9 mouse cellular contexts compared by ENCODE assay signal in genomic region chr12:105966887-105967637, GRCm38 (mm10). TPM values are rescaled to one million over a fixed set of nuclear protein-coding genes. Genes with fewer than 3 reads are reported as not detected.
DNase-seq lines count a peak whose midpoint lies in the region; ATAC-seq lines count a peak whose summit lies in the region.
"Had no signal": no experiment of that assay in that cellular context is flagged by ENCODE, and none has a peak within 500 bp of the region (broad histone marks: within the 10 kb centered on the region; RNA-seq: fewer than 3 reads in every experiment).

No protein-coding gene starts in this region.

- H3K27ac ChIP-seq in heart, embryonic 11.5 days (ENCODE audit: low read depth, low read length) = no peak overlapping the region
- H3K27ac ChIP-seq: hindbrain, embryonic 14.5 days had no signal

- H3K9ac ChIP-seq in heart, embryonic 11.5 days (ENCODE audit: low read depth, low read length) = no peak overlapping the region
- H3K9ac ChIP-seq: hindbrain, embryonic 14.5 days had no signal

- H3K4me3 ChIP-seq in heart, embryonic 11.5 days (ENCODE audit: low read depth, low read length) = peak overlapping the region; percentile 28

- H3K9me3 ChIP-seq in heart, embryonic 11.5 days (replicated peaks; ENCODE audit: control insufficient read depth, low read length) = no peaks in the 10 kb centered on the region

- WGBS in heart, embryonic 11.5 days (ENCODE audit: insufficient replicate concordance) = 44% methylated on average over 19 of the region's 19 CpGs

- intact Hi-C loops in heart, postnatal 10 days (cut with DNase I) = no loop called here

- H3K36me3 ChIP-seq in heart, embryonic 11.5 days (ENCODE audit: control insufficient read depth, insufficient read depth, low read length) = no peaks in the 10 kb centered on the region

- peak overlapping the region; percentile 62 for H3K4me2 ChIP-seq in heart, embryonic 11.5 days

- H3K4me1 ChIP-seq in heart, embryonic 11.5 days (ENCODE audit: control insufficient read depth, insufficient read depth, low read length) = peaks cover 5% of the 10 kb centered on the region; the same call in 1 of the 2 replicates

- no peak for ATAC-seq in heart, embryonic 11.5 days (replicated peaks; ENCODE audit: insufficient number of reproducible peaks, low FRiP score, low TSS enrichment)

- DNase-seq in heart, postnatal 10 days = no peak
- peak; percentile 47 to 74 for DNase-seq in layer of hippocampus, adult 18-20 months (ENCODE audit: low spot score in 2 of 2)
- no peak for DNase-seq in layer of hippocampus, postnatal 36 days
- DNase-seq in NIH3T3 (ENCODE audit: low read depth) = peak; percentile 17
- peak; percentile 60 for DNase-seq in induced T-regulatory cell, adult 2 months (ENCODE audit: low read depth)
- no peak for DNase-seq in cerebellum, adult 11-12 months
- DNase-seq in kidney, postnatal 36 days = no peak

- peaks cover 1% of the 10 kb centered on the region; the same call in 1 of the 2 replicates for H3K27me3 ChIP-seq in heart, embryonic 11.5 days (ENCODE audit: control insufficient read depth, insufficient read depth, low read length)

RNA-seq across cellular contexts. Expression of gene Vrk1, which starts 43.0 kb away (rescaled TPM):
- 49.8 and 52.4 TPM in 2 replicates for polyA plus RNA-seq in heart, embryonic 11.5 days (2014; fragmentation: Nextera tagmentation; extraction: Ambion mirVana)
- total RNA-seq in heart, postnatal 10 days (2021) = 10 to 100 TPM; 17.8 to 19.1 TPM
- total RNA-seq in layer of hippocampus, adult 18-20 months (2021) = 10 to 100 TPM; 15.5 to 17.6 TPM
- 10 to 100 TPM; 14.9 to 17.3 TPM for total RNA-seq in layer of hippocampus, postnatal 36 days (2021)

Comparison
In these comparisons a context has a peak if more than half of its experiments do, and no peak if none do; other contexts are left out.
1. DNase-seq: peak in layer of hippocampus, adult 18-20 months (2 of 2), NIH3T3 (single experiment) and induced T-regulatory cell, adult 2 months (single experiment); none in heart, postnatal 10 days (0 of 2), layer of hippocampus, postnatal 36 days (0 of 2), cerebellum, adult 11-12 months (single experiment) and kidney, postnatal 36 days (0 of 2).